16 mouse cellular contexts compared by ENCODE assay signal in genomic region chr11:84010411-84010810, GRCm38 (mm10). TPM values are rescaled to one million over a fixed set of nuclear protein-coding genes. Genes with fewer than 3 reads are reported as not detected.
A peak's percentile ranks its signal among the peaks of the same experiment; 100 is the strongest.
DNase-seq lines count a peak whose midpoint lies in the region; ATAC-seq and TF ChIP-seq lines count a peak whose summit lies in the region.
"Had no signal": no experiment of that assay in that cellular context is flagged by ENCODE, and none has a peak within 500 bp of the region (broad histone marks: within the 10 kb centered on the region; RNA-seq: fewer than 3 reads in every experiment).

No protein-coding gene starts in this region.

- peak overlapping the region; percentile 49; the same call in 1 of the 2 replicates for H3K27ac ChIP-seq in forebrain, embryonic 13.5 days
- H3K27ac ChIP-seq in forebrain, embryonic 10.5 days: no peak overlapping the region
- H3K27ac ChIP-seq in hindbrain, postnatal 0 days: no peak overlapping the region
- H3K27ac ChIP-seq in hindbrain, embryonic 10.5 days: no peak overlapping the region
- H3K27ac ChIP-seq in midbrain, embryonic 15.5 days: 0 out of 2 replicates have a peak overlapping the region, but pooled peaks have one; percentile 56
- no peak overlapping the region for H3K27ac ChIP-seq in midbrain, postnatal 0 days (ENCODE audit: low read depth, low read length)
- H3K27ac ChIP-seq in hindbrain, embryonic 12.5 days: no peak overlapping the region
- H3K27ac ChIP-seq: embryonic facial prominence, embryonic 15.5 days had no signal

- no peak overlapping the region for H3K4me3 ChIP-seq in forebrain, embryonic 13.5 days
- H3K4me3 ChIP-seq in forebrain, embryonic 10.5 days: no peak overlapping the region
- no peak overlapping the region for H3K4me3 ChIP-seq in hindbrain, postnatal 0 days (ENCODE audit: low read length)
- H3K4me3 ChIP-seq in hindbrain, embryonic 10.5 days: no peak overlapping the region
- no peak overlapping the region for H3K4me3 ChIP-seq in midbrain, embryonic 15.5 days
- H3K4me3 ChIP-seq in midbrain, postnatal 0 days (ENCODE audit: low read depth, low read length): no peak overlapping the region
- H3K4me3 ChIP-seq in hindbrain, embryonic 12.5 days: no peak overlapping the region
- H3K4me3 ChIP-seq: embryonic facial prominence, embryonic 15.5 days; erythroblast, embryonic 14.5 days; gastrocnemius, adult 2 months; heart, embryonic 12.5 days had no signal

- 0 out of 2 replicates have a peak overlapping the region, but pooled peaks have one; percentile 21 for H3K9ac ChIP-seq in forebrain, embryonic 13.5 days
- no peak overlapping the region for H3K9ac ChIP-seq in hindbrain, postnatal 0 days (replicated peaks; ENCODE audit: low read length)
- no peak overlapping the region for H3K9ac ChIP-seq in midbrain, embryonic 15.5 days
- no peak overlapping the region for H3K9ac ChIP-seq in midbrain, postnatal 0 days (replicated peaks; ENCODE audit: low read length, poor library complexity, severe bottlenecking)
- no peak overlapping the region for H3K9ac ChIP-seq in hindbrain, embryonic 12.5 days
- H3K9ac ChIP-seq: embryonic facial prominence, embryonic 15.5 days; heart, embryonic 12.5 days had no signal

- H3K4me1 ChIP-seq in forebrain, embryonic 13.5 days: peaks cover 45% of the 10 kb centered on the region
- peaks cover 35% of the 10 kb centered on the region for H3K4me1 ChIP-seq in forebrain, embryonic 10.5 days
- peaks cover 6% of the 10 kb centered on the region; the same call in 1 of the 2 replicates for H3K4me1 ChIP-seq in hindbrain, postnatal 0 days (ENCODE audit: insufficient read depth, low read length)
- H3K4me1 ChIP-seq in hindbrain, embryonic 10.5 days (replicated peaks): peaks cover 34% of the 10 kb centered on the region
- H3K4me1 ChIP-seq in midbrain, embryonic 15.5 days: peaks cover 38% of the 10 kb centered on the region
- 0 out of 2 replicates have a peak, but pooled peaks cover 3% of the 10 kb centered on the region for H3K4me1 ChIP-seq in midbrain, postnatal 0 days (ENCODE audit: insufficient read depth, low read length)
- peaks cover 24% of the 10 kb centered on the region for H3K4me1 ChIP-seq in hindbrain, embryonic 12.5 days
- H3K4me1 ChIP-seq: heart, embryonic 12.5 days had no signal

- no peak for TF ChIP-seq CTCF in hindbrain, postnatal 0 days (IDR thresholded peaks at IDR 0.05; ENCODE audit: low read depth)
- no peak for TF ChIP-seq CTCF in midbrain, postnatal 0 days (IDR thresholded peaks at IDR 0.05)

- no peak for DNase-seq in forebrain, embryonic 10.5 days (ENCODE audit: extremely low spot score, low spot score)
- peak; percentile 10 for DNase-seq in hindbrain, postnatal 0 days (ENCODE audit: low spot score)
- no peak for DNase-seq in hindbrain, embryonic 10.5 days (ENCODE audit: low spot score)
- no peak for DNase-seq in midbrain, postnatal 0 days (ENCODE audit: low spot score)
- DNase-seq: adrenal gland, postnatal 10 days; cerebellum, adult 2 months; gastrocnemius, postnatal 25 days had no signal

- peaks cover 40% of the 10 kb centered on the region for H3K36me3 ChIP-seq in forebrain, embryonic 13.5 days (ENCODE audit: poor library complexity, severe bottlenecking)
- peaks cover 25% of the 10 kb centered on the region for H3K36me3 ChIP-seq in forebrain, embryonic 10.5 days (replicated peaks)
- H3K36me3 ChIP-seq in hindbrain, postnatal 0 days (ENCODE audit: insufficient read depth, low read length): peaks cover 12% of the 10 kb centered on the region
- peaks cover 44% of the 10 kb centered on the region for H3K36me3 ChIP-seq in hindbrain, embryonic 10.5 days
- H3K36me3 ChIP-seq in midbrain, embryonic 15.5 days (replicated peaks): peaks cover 12% of the 10 kb centered on the region; the same call in 1 of the 2 replicates
- peaks cover 23% of the 10 kb centered on the region for H3K36me3 ChIP-seq in midbrain, postnatal 0 days (ENCODE audit: insufficient read depth, low read length)
- peaks cover 42% of the 10 kb centered on the region for H3K36me3 ChIP-seq in hindbrain, embryonic 12.5 days

- H3K4me2 ChIP-seq in forebrain, embryonic 13.5 days: no peak overlapping the region
- H3K4me2 ChIP-seq in hindbrain, postnatal 0 days (ENCODE audit: low read depth, low read length): no peak overlapping the region
- H3K4me2 ChIP-seq in midbrain, embryonic 15.5 days: no peak overlapping the region
- no peak overlapping the region for H3K4me2 ChIP-seq in midbrain, postnatal 0 days (ENCODE audit: low read depth, low read length, poor library complexity, severe bottlenecking)
- no peak overlapping the region for H3K4me2 ChIP-seq in hindbrain, embryonic 12.5 days (replicated peaks)
- H3K4me2 ChIP-seq: embryonic facial prominence, embryonic 15.5 days; heart, embryonic 12.5 days had no signal

- no peaks in the 10 kb centered on the region for H3K9me3 ChIP-seq in forebrain, embryonic 13.5 days (replicated peaks)
- no peaks in the 10 kb centered on the region for H3K9me3 ChIP-seq in forebrain, embryonic 10.5 days
- H3K9me3 ChIP-seq in hindbrain, postnatal 0 days (ENCODE audit: low read length): no peaks in the 10 kb centered on the region
- H3K9me3 ChIP-seq in hindbrain, embryonic 10.5 days: no peaks in the 10 kb centered on the region
- H3K9me3 ChIP-seq in midbrain, embryonic 15.5 days: no peaks in the 10 kb centered on the region
- H3K9me3 ChIP-seq in midbrain, postnatal 0 days (ENCODE audit: low read length): no peaks in the 10 kb centered on the region
- H3K9me3 ChIP-seq in hindbrain, embryonic 12.5 days (replicated peaks): no peaks in the 10 kb centered on the region
- H3K9me3 ChIP-seq: embryonic facial prominence, embryonic 15.5 days; heart, embryonic 12.5 days had no signal

- no peaks in the 10 kb centered on the region for H3K27me3 ChIP-seq in forebrain, embryonic 13.5 days
- no peaks in the 10 kb centered on the region for H3K27me3 ChIP-seq in forebrain, embryonic 10.5 days (ENCODE audit: poor library complexity, severe bottlenecking)
- no peaks in the 10 kb centered on the region for H3K27me3 ChIP-seq in hindbrain, postnatal 0 days (ENCODE audit: insufficient read depth, low read length)
- no peaks in the 10 kb centered on the region for H3K27me3 ChIP-seq in hindbrain, embryonic 10.5 days (ENCODE audit: insufficient read depth, poor library complexity, severe bottlenecking)
- no peaks in the 10 kb centered on the region for H3K27me3 ChIP-seq in midbrain, embryonic 15.5 days (replicated peaks)
- no peaks in the 10 kb centered on the region for H3K27me3 ChIP-seq in midbrain, postnatal 0 days (ENCODE audit: insufficient read depth, low read length)
- H3K27me3 ChIP-seq in hindbrain, embryonic 12.5 days: no peaks in the 10 kb centered on the region
- H3K27me3 ChIP-seq: embryonic facial prominence, embryonic 15.5 days; heart, embryonic 12.5 days had no signal

- no peak for ATAC-seq in forebrain, embryonic 13.5 days
- no peak for ATAC-seq in hindbrain, postnatal 0 days
- no peak for ATAC-seq in midbrain, embryonic 15.5 days (replicated peaks)
- no peak for ATAC-seq in midbrain, postnatal 0 days (ENCODE audit: low FRiP score)
- ATAC-seq in hindbrain, embryonic 12.5 days (ENCODE audit: low FRiP score): no peak
- ATAC-seq: hindbrain, embryonic 16.5 days had no signal

- 49% methylated on average over 9 of the region's 9 CpGs for WGBS in forebrain, embryonic 13.5 days
- WGBS in forebrain, embryonic 10.5 days: 73% methylated on average over 9 of the region's 9 CpGs
- WGBS in hindbrain, postnatal 0 days: 45% methylated on average over 9 of the region's 9 CpGs
- 74% methylated on average over 9 of the region's 9 CpGs for WGBS in hindbrain, embryonic 10.5 days
- 46% methylated on average over 9 of the region's 9 CpGs for WGBS in midbrain, embryonic 15.5 days
- WGBS in midbrain, postnatal 0 days: 49% methylated on average over 9 of the region's 9 CpGs
- WGBS in hindbrain, embryonic 12.5 days: 63% methylated on average over 9 of the region's 9 CpGs

RNA-seq across cellular contexts. Expression of gene Synrg, which starts 46.2 kb away (rescaled TPM):
- 28.2 and 28.6 TPM in 2 replicates for polyA plus RNA-seq in forebrain, embryonic 13.5 days (2015; fragmentation: Nextera tagmentation; extraction: Ambion mirVana)
- polyA plus RNA-seq in forebrain, embryonic 10.5 days (2016; fragmentation: Nextera tagmentation; extraction: Ambion mirVana): 10.1 and 11.9 TPM in 2 replicates
- 26.8 and 29.2 TPM in 2 replicates for total RNA-seq in hindbrain, postnatal 0 days (2014; rRNA removed)
- 14.5 and 15.0 TPM in 2 replicates for polyA plus RNA-seq in hindbrain, postnatal 0 days (2015; fragmentation: Nextera tagmentation; extraction: Ambion mirVana)
- polyA plus RNA-seq in hindbrain, embryonic 10.5 days (2016; fragmentation: Nextera tagmentation; extraction: Ambion mirVana): 11.3 and 15.9 TPM in 2 replicates
- polyA plus RNA-seq in midbrain, embryonic 15.5 days (2015; fragmentation: Nextera tagmentation; extraction: Ambion mirVana): 29.9 and 33.1 TPM in 2 replicates
- total RNA-seq in midbrain, postnatal 0 days (2014; rRNA removed): 43.1 and 44.5 TPM in 2 replicates
- 15.3 and 17.1 TPM in 2 replicates for polyA plus RNA-seq in midbrain, postnatal 0 days (2015; fragmentation: Nextera tagmentation; extraction: Ambion mirVana)
- 29.2 and 31.1 TPM in 2 replicates for polyA plus RNA-seq in hindbrain, embryonic 12.5 days (2016; fragmentation: Nextera tagmentation; extraction: Ambion mirVana)

RNA-seq across cellular contexts. Expression of gene Dusp14, which starts 58.6 kb away (rescaled TPM):
- polyA plus RNA-seq in forebrain, embryonic 13.5 days (2015; fragmentation: Nextera tagmentation; extraction: Ambion mirVana): 27.6 and 33.8 TPM in 2 replicates
- 12.0 and 12.5 TPM in 2 replicates for polyA plus RNA-seq in forebrain, embryonic 10.5 days (2016; fragmentation: Nextera tagmentation; extraction: Ambion mirVana)
- total RNA-seq in hindbrain, postnatal 0 days (2014; rRNA removed): 8.8 and 16.1 TPM in 2 replicates
- polyA plus RNA-seq in hindbrain, postnatal 0 days (2015; fragmentation: Nextera tagmentation; extraction: Ambion mirVana): 12.6 and 15.4 TPM in 2 replicates
- 11.0 and 13.3 TPM in 2 replicates for polyA plus RNA-seq in hindbrain, embryonic 10.5 days (2016; fragmentation: Nextera tagmentation; extraction: Ambion mirVana)
- 11.0 TPM in 2 replicates for polyA plus RNA-seq in midbrain, embryonic 15.5 days (2015; fragmentation: Nextera tagmentation; extraction: Ambion mirVana)
- 9.1 and 18.1 TPM in 2 replicates for total RNA-seq in midbrain, postnatal 0 days (2014; rRNA removed)
- polyA plus RNA-seq in midbrain, postnatal 0 days (2015; fragmentation: Nextera tagmentation; extraction: Ambion mirVana): 8.8 and 8.9 TPM in 2 replicates
- 11.8 and 11.9 TPM in 2 replicates for polyA plus RNA-seq in hindbrain, embryonic 12.5 days (2016; fragmentation: Nextera tagmentation; extraction: Ambion mirVana)
- total RNA-seq: common myeloid progenitor, adult 5-6 weeks had no signal
- polyA plus RNA-seq: erythroblast, embryonic 14.5 days had no signal

Comparison
In these comparisons a context has a peak if more than half of its experiments do, and no peak if none do; other contexts are left out.
1. H3K27ac ChIP-seq: peak in forebrain, embryonic 13.5 days (single experiment) and midbrain, embryonic 15.5 days (single experiment); none in forebrain, embryonic 10.5 days (single experiment), hindbrain, postnatal 0 days (single experiment), hindbrain, embryonic 10.5 days (single experiment), midbrain, postnatal 0 days (single experiment) and hindbrain, embryonic 12.5 days (single experiment).